Mouse (Mus musculus): ENCODE data around the gene Mum1l1. TPM values are rescaled to one million over a fixed set of nuclear protein-coding genes. Genes with fewer than 3 reads are reported as not detected.
"Not testable (repeated sequence)": the region's sequence is repeated elsewhere in the genome, so short reads cannot be mapped to it uniquely, and the experiment has no call there.

The Mum1l1 gene
- total RNA-seq (2014; fragmentation: Nextera tagmentation) (0.24 TPM in 1 of 2 replicates, not detected in the other), total RNA-seq (2017) (not detected in 2 replicates)

DNA sequence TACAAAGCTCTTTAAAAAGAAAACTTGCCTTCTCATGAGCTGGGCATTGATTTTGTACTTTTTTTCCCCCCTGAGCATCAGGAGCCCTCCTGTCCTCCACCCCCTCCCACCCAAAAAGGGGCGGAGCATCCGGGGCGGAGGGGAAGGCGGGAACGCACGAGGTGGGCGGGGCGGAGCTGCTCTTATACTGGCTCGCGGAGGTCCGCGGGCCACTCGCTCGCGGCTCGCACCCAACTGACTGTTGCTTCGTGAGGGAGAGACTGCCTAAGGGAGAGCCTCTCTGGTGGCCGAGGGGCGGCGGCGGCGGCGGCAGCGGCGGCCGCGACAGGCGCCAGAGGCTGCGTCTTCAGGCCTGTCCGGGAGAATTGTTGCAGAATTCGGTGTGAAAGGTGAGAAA, at the start of gene Mum1l1:
Gene Mum1l1, plus strand, starts transcription at position 214 of the 397 bp plus-strand sequence.
- peak; percentile 96 for ATAC-seq (replicated peaks; ENCODE audit: poor library complexity, severe bottlenecking)

- no peak for ATAC-seq (replicated peaks; ENCODE audit: poor library complexity, severe bottlenecking)
These were observed 30.9 kb upstream of the Mum1l1 start, which contains the start of gene 4933428M09Rik for GRCm38 (mm10) chrX:139178928-139179327. Gene 4933428M09Rik (plus strand): TSS chrX:139179228.

DNA sequence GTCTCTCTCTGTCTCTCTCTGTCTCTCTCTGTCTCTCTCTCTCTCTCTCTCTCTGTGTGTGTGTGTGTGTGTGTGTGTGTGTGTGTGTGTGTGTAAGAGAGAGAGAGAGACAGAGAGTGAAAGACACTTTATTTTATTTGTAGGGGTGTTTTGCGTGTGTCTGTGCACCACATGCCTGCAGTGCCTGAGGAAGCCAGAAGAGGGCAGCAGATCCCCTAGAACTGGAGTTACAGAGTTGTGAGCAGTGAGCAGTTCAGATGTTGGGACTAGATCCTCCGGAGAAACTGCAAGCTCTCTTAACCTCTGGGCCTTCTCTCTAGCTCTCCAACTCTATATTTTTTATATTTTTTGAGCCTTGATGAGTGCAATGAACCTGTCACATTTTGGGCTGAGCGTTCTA, 18.3 kb upstream of the Mum1l1 start:
- ATAC-seq (replicated peaks; ENCODE audit: poor library complexity, severe bottlenecking) = not testable (repeated sequence)

DNA sequence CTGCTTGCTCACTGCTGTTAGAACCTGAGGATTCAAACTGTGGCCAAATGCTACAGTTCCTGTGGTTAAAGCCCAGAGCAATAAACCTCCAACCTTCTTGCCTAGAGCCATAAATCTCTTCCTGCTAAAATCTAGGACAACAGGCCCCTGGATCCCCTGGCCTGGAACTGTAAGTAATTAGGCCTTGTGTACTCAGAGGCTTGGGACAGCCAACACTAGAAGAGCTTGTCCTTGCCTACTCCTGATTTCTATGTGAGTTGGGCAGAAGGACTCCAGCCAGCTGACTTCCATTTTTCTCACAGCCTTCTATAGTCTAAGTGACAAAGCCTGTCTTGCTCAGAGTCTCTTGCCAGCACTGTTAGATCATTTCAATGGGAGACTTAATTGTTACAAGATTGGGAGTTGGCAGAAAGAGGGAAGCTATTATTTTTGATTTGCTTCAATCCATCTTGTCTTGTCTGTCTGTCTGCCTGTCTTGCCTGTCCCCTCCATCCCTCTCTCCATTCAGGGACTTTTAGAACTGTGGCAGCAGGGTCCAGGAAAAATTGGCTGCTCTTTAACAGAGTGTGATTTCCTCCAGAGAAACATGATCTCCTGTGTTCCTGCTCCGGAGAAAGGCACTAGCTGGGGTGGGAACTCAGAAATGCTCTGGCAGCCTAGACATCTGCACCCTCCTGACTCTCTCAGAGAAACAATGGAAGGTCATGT, 15.1 kb upstream of the Mum1l1 start:
- no peak for ATAC-seq (replicated peaks; ENCODE audit: poor library complexity, severe bottlenecking)

DNA sequence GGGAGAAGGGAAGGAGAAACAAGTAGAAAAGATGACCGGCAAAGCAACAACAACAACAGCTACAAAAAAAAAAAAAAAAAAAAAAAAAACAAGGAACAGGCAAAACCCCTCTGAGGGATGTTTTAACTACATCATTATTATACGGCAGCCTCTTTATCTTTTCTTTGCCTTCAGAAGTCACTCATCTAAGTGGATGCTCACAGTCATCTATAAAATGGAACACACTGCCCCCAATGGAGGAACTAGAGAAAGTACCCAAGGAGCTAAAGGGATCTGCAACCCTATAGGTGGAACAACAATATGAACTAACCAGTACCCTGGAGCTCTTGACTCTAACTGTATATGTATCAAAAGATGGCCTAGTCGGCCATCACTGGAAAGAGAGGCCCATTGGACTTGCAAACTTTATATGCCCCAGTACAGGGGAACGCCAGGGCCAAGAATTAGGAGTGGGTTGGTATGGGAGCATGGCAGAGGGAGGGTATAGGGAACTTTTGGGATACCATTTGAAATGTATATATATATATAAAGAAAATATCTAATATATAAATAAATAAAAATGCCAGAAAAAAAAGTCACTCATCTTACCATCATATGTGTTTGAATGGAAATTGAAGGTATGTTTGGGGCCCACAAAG, 532 bp upstream of the Mum1l1 start:
- not testable (repeated sequence) for ATAC-seq (replicated peaks; ENCODE audit: poor library complexity, severe bottlenecking)

GRCm38 (mm10) chrX:139214765-139215164, 4.9 kb downstream of the Mum1l1 start:
- ATAC-seq (replicated peaks; ENCODE audit: poor library complexity, severe bottlenecking) = no peak

DNA sequence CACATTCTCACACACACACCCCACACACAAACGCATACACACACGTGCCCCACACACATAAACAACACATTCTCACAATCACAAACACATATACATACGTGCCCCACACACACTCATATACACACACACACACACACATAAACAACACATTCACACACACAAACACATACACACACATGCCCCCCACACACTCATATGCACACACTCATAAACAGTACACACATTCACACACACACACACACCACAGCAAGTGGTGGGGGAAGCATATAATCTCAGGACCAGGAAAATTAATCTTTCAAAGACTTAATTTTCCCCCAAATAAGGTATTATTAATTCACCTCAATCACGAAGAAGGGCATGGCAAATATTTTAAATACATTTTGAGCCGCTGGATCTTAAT, 6.6 kb downstream of the Mum1l1 start:
- ATAC-seq (replicated peaks; ENCODE audit: poor library complexity, severe bottlenecking) = no peak

- peak; percentile 96 for ATAC-seq (replicated peaks; ENCODE audit: poor library complexity, severe bottlenecking)
These were observed 7.2 kb downstream of the Mum1l1 start for GRCm38 (mm10) chrX:139216991-139217593.

DNA sequence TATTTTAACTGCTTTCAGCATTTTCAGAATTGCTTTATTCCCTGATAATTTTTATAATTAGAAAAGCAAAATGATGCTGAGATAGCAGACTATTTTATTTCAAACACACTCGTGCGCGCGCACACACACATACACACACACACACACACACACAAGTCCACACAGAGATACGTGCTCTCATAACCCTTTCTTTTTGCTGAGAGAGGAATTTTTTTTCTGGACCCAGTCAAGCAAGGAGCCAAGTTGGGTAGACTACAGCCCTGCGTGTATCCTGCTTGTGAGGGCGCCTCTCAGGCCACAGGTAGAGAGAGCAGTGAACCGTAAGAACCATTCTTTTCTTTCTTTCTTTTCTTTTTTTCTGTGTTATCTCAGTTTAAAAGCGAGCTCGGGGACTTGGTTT, 7.9 kb downstream of the Mum1l1 start:
- no peak for ATAC-seq (replicated peaks; ENCODE audit: poor library complexity, severe bottlenecking)

DNA sequence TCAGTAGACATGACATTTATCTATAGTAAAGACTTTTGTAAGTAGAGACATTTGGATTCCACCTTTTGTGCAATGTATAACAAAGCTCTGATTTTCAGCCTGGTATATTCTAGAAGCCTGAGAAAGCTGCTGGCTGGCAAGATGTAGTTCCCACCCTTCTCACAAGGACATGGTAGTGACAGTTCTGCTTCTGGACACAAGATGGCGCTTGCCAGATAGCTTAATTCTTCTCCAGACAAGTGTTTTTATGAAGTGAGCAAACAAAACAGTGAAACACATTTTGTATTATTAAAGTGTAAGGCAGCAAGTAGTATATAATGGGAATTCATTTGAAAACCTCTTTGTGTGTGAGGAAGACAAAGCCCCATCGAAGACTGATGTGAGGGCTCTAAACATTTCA, 9.2 kb downstream of the Mum1l1 start:
- peak; percentile 69 for ATAC-seq (replicated peaks; ENCODE audit: poor library complexity, severe bottlenecking)

- no peak for ATAC-seq (replicated peaks; ENCODE audit: poor library complexity, severe bottlenecking)
These were observed 11.0 kb downstream of the Mum1l1 start for GRCm38 (mm10) chrX:139220830-139221229.

DNA sequence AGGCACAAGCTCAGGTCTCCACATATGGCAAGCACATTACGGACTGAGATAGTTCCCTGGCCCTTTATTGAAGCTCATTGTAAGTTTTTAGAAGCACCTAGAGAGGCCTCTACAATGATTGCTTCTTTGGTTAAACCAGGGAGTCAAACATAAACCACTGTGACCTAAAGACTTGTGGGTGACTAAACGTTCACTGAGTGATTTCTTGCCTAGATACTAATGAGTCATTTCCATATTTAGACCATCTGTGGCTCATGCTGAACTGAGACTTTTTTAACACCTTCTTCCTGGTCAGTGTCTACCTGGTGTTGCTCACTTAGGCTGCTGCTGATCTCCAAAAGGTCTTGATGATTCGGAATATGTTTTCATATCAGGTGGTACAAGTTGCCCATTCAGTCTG, 12.1 kb downstream of the Mum1l1 start:
- ATAC-seq (replicated peaks; ENCODE audit: poor library complexity, severe bottlenecking) = no peak

GRCm38 (mm10) chrX:139231143-139231542, 21.3 kb downstream of the Mum1l1 start:
- ATAC-seq (replicated peaks; ENCODE audit: poor library complexity, severe bottlenecking) = no peak; the same call in 1 of the 2 replicates

DNA sequence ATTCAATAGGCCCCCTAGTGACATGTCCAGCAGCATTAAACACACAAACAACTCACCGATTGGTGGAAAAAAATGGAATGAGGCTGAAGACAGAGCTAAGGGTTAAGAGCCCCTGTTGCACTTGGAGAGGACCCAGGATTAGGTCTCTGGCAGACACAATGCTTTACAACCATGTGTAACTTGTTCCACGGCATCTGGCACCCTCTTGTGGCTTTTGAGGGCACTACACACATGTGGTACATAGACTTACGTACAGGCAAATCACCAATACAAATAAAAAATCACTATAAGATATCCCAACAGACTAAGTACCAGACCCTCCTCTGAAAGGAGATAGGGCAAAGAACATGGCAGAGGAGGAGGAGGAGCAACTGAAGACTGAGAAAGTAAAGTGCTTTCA, 37.5 kb downstream of the Mum1l1 start:
- ATAC-seq (replicated peaks; ENCODE audit: poor library complexity, severe bottlenecking) = no peak

DNA sequence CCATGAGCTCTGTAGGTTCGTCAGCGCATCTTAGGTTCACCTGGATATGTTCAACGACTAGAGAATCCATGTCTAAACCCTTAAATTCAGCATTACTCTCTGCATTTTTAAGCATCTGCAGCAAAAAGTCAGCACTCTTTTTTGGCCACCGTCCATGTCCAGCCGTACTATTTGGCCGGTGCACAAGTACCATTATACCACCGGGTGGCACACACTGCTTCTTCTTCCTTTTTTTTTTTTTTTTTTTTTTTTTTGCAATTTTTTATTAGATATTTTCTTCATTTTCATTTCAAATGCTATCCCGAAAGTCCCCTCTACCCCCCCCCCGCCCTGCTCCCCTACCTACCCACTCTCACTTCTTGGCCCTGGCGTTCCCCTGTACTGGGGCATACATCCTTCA, 47.2 kb downstream of the Mum1l1 start:
- ATAC-seq (replicated peaks; ENCODE audit: poor library complexity, severe bottlenecking) = no peak

GRCm38 (mm10) chrX:139281966-139282365, 72.1 kb downstream of the Mum1l1 start:
- ATAC-seq (replicated peaks; ENCODE audit: poor library complexity, severe bottlenecking) = no peak

Other genes with a start within 250 kb of the Mum1l1 start
- gene Serpina7, start 124.8 kb upstream of the Mum1l1 start, total RNA-seq (2014; fragmentation: Nextera tagmentation) = not detected in 2 replicates
- not detected in 2 replicates for gene Serpina7, start 124.8 kb upstream of the Mum1l1 start, total RNA-seq (2017)
- gene 4930513O06Rik, start 123.8 kb upstream of the Mum1l1 start, total RNA-seq (2014; fragmentation: Nextera tagmentation) = not detected in 2 replicates
- gene 4930513O06Rik, start 123.8 kb upstream of the Mum1l1 start, total RNA-seq (2017) = not detected in 2 replicates
- not detected in 2 replicates for gene 4933428M09Rik, start 30.8 kb upstream of the Mum1l1 start, total RNA-seq (2014; fragmentation: Nextera tagmentation)
- not detected in 2 replicates for gene 4933428M09Rik, start 30.8 kb upstream of the Mum1l1 start, total RNA-seq (2017)
- gene Trap1a, start 123.6 kb downstream of the Mum1l1 start, total RNA-seq (2014; fragmentation: Nextera tagmentation) = not detected in 2 replicates
- not detected in 2 replicates for gene Trap1a, start 123.6 kb downstream of the Mum1l1 start, total RNA-seq (2017)

Measured in granulocyte monocyte progenitor cell, adult 5-6 weeks (primary cell).